Mouse (Mus musculus): ENCODE results near the gene Clhc1. TPM values are rescaled to one million over a fixed set of nuclear protein-coding genes. Genes with fewer than 3 reads are reported as not detected.
"Not testable (repeated sequence)": the region's sequence is repeated elsewhere in the genome, so short reads cannot be mapped to it uniquely, and the experiment has no call there.

The Clhc1 gene
- total RNA-seq (2015; ENCODE audit: low replicate concordance), result not detected in 2 replicates
- total RNA-seq (2017; ENCODE audit: low replicate concordance), result 0.26 TPM in 1 of 2 replicates, not detected in the other

DNA sequence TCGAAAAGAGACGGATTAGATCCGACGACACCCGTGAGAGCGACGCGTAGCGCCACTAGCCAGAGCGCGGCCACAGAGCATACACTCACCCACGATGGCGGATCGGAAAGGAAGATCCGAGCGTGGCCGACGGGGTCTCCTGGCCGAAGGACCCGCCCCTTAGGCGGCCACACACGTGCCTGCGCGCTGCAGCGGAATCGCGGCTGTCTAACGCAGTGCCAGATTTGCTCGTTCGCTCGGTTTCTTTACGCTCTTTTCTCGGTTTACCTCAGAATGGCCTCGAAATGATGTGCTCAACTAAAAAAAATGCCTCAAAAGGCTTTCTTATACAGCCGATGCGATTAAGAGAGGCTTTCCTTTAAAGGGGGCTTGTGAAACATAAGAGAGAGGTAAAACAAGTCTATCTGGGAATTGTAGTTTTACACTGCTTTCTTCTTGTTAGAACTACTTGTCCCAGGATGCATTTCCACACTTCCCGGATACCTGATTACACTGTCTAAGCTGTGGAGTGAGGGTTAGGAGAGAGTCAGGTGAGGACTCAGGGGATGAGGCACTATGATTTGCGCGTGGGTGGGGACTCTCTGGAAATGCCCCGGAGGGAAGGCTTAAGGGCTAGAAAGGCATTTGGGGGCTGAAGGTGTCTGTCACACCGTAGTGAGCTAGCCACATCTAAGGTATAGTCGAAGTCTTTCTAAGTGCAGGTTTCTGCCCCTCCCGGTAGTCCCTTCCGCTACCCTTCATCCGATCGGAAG, at the start of gene Clhc1, which contains the start of gene Rps27a:
Gene Clhc1 (plus strand): TSS at position 199 of the 752 bp plus-strand sequence.
Gene Rps27a (minus strand): TSS at position 358 of the 752 bp plus-strand sequence.
- ATAC-seq (replicated peaks; ENCODE audit: low FRiP score, poor library complexity, severe bottlenecking), result peak; percentile 93

GRCm38 (mm10) chr11:29503948-29504893, 43.5 kb upstream of the Clhc1 start:
- peak; percentile 73 for ATAC-seq (replicated peaks; ENCODE audit: low FRiP score, poor library complexity, severe bottlenecking)

- no peak for ATAC-seq (replicated peaks; ENCODE audit: low FRiP score, poor library complexity, severe bottlenecking)
Observed at GRCm38 (mm10) chr11:29504899-29505625, 42.7 kb upstream of the Clhc1 start.

DNA sequence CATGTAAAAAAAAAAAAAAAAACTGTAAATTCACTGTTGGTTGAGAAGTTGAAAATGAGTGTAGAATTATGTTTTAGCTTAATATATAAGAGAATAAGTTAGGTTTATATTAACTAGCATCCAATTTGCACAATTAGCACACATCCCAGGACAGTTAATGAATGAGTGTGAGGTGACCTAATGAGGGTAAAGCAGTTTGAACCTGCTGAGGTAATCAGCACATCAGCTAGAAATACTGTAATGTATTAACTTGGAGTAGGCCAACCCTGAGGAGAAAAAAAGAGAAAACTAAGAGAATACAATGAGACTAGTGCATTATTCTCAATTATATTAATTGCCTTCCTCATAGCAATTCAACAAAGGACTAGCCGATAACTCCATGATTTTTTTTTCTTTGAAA, 38.3 kb upstream of the Clhc1 start:
- ATAC-seq (replicated peaks; ENCODE audit: low FRiP score, poor library complexity, severe bottlenecking), result no peak

DNA sequence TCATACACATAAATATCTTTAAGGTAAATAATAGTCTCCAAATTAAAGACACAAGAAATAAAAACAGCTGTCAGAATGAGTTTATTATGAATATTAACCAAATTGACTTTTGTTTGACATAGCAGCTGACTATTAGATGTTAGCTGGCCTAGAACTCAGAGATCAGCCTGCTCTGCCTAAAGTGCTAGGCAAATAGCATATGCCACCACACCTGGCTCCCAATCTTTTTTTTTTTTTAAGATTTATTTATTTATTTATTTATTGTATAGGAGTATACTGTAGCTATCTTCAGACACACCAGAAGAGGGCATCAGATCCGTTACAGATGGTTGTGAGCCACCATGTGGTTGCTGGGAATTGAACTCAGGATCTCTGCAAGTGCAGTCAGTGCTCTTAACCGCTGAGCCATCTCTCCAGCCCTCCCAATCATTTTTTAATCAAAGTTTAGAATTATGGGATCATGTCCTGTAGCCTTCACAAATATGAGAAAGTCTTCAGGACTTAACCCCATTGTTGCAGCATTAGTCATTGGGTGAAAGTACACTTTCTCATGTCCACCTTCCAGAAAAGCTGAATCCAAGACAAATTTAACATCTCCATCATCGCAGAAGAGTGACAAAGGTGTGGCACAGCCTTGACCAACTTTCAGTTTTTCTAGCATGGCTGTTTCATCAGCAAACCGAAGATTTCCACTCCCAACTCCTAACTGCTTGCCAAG, 34.8 kb upstream of the Clhc1 start:
- no peak for ATAC-seq (replicated peaks; ENCODE audit: low FRiP score, poor library complexity, severe bottlenecking)

GRCm38 (mm10) chr11:29514325-29514681, 33.4 kb upstream of the Clhc1 start:
- peak; percentile 16 for ATAC-seq (replicated peaks; ENCODE audit: low FRiP score, poor library complexity, severe bottlenecking)

DNA sequence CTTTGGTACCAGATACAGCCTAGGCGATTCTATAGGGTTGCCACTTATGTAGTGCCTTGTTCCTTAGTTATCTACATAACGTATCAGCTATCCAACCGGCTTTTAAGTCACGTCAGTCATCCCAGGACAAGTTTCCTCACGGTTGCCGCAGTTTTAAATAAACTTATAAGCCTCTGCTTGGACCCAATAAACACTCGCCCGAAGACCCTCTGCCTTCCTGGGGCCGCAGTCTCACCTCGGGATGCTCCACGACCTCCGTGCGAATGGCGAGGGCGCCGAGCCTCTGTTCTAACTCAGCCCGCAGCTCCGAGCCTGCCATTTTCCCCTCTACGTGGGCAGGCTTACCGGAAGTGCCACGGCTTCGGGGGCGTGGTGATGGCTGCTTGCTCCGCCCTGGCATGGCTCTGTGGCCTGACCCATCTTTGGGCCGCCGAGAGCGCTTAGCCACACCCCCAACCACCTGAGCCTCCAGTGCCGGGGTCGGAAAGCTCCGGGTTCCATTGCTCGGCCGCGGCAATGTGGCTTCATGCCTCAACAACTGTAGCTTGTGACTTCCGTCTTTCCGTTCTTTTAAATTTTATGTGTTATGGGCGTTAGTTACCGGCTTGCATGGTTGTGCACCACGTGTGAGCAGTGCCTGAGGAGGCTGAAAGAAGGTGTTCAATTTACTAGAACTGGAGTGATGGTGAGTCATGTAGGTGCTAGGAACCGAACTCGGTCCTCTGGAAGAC, 32.9 kb upstream of the Clhc1 start, which contains the start of gene Prorsd1:
Gene Prorsd1 (minus strand): TSS at position 352 of the 731 bp plus-strand sequence.
- ATAC-seq (replicated peaks; ENCODE audit: low FRiP score, poor library complexity, severe bottlenecking), result peak; percentile 100

DNA sequence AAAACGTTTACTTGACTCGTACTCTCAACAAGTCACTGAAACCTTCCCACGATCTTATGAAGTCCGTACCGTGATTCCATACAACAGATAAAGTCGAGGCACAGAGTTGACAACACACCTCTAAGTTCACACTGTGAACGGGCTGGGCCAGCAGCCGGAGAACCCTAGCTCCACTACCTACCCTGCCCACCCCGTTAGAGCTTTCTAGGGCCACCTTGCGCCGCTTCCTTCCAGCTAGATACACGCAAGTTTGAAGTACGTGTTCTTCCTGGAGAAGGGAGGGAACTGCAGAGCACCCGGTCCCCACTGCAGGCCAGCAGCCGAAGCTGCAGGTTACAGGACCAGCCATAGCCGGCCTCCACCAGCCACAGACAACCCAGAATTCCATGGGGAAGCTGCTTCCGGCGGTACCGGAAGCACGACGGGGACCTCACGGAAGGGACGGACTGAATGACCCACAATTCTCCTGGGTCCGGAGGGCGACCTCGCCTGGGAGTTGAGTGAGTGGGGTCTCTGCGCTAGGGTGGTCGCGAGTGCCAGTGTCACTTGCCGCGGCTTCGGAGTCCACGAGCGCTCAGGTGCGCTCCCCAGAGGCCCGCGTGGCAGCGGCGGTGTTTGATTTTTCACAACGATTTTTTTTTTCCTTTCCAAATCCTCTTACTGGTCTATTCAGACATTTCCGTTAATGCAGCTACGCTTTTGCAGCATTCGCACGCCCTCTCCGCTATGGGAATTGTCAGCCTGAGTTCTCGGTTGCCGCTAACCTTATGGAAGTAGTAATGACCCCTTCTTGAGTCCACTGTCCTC, 21.6 kb upstream of the Clhc1 start, which contains the start of gene Mtif2:
Gene Mtif2 (plus strand): TSS at position 421 of the 807 bp plus-strand sequence.
- ATAC-seq (replicated peaks; ENCODE audit: low FRiP score, poor library complexity, severe bottlenecking), result peak; percentile 96

DNA sequence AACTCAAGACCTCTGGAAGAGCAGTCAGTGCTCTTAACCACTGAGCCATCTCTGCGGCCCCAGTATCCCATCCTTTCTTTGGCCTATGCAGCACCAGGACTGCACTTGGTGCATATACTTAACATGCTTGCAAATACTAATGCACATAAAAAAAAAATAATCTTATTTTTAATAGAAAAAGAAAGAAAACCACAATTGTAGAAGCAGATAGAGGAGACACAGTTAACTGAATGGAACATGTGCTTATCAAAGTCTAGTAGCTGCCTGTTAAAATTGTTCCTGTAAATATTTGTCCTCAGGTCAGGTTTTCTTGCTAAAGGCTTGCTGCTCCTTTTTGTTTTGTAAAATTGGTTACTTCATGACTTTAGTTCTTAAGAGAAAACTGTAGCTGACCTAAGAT, 9.5 kb upstream of the Clhc1 start:
- no peak for ATAC-seq (replicated peaks; ENCODE audit: low FRiP score, poor library complexity, severe bottlenecking)

- no peak for ATAC-seq (replicated peaks; ENCODE audit: low FRiP score, poor library complexity, severe bottlenecking)
Observed at GRCm38 (mm10) chr11:29544225-29544945, 3.4 kb upstream of the Clhc1 start.

DNA sequence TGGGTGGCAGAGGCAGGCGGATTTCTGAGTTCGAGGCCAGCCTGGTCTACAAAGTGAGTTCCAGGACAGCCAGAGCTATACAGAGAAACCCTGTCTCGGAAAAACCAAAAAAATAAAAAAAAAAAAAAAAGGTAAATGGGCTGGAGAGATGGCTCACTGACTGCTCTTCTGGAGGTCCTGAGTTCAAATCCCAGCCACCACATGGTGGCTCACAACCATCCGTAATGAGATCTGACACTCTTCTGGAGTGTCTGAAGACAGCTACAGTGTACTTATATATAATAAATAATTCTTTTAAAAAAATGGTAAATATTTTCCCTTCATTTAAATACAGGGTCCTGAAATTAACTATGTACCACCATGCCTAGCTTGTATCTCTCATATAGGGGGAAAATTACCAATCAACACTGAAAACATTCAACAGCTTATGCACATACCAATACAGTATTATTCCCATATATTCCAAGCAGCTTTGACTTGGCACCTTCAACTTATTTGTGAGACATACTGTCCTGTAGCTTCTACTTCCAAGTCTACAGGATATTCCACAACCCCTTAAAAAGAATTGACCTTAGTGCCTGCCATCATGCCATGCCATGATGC, 2.5 kb upstream of the Clhc1 start:
- not testable (repeated sequence) for ATAC-seq (replicated peaks; ENCODE audit: low FRiP score, poor library complexity, severe bottlenecking)

DNA sequence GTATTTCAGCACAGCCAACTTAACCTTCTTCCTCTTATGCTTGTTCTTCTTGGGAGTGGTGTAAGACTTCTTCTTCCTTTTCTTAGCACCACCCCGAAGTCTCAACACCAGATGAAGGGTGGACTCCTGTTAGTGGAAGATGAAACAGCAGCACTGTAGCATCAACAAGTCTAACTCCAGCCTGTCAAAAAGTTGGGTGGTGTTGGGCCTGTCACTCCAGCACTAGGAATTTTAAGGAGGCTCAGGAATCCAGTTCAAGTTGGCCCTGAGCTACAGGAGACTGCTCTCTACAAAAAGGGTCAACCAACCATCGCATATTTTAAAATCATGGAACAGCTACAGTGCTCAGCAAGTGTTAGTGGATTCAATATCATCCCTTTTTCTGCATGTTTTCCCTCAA, 1.5 kb upstream of the Clhc1 start:
- ATAC-seq (replicated peaks; ENCODE audit: low FRiP score, poor library complexity, severe bottlenecking), result not testable (repeated sequence)

GRCm38 (mm10) chr11:29546762-29547161, 988 bp upstream of the Clhc1 start:
- no peak for ATAC-seq (replicated peaks; ENCODE audit: low FRiP score, poor library complexity, severe bottlenecking)

- peak; percentile 57 for ATAC-seq (replicated peaks; ENCODE audit: low FRiP score, poor library complexity, severe bottlenecking)
Observed at GRCm38 (mm10) chr11:29547249-29547751, 450 bp upstream of the Clhc1 start.

GRCm38 (mm10) chr11:29548504-29549424, 1.0 kb downstream of the Clhc1 start:
- no peak for ATAC-seq (replicated peaks; ENCODE audit: low FRiP score, poor library complexity, severe bottlenecking)
